Mouse (Mus musculus) liver, adult (tissue): ENCODE measurements around the gene Parn.

Experiments used
- GATA4 ChIP-seq: IDR thresholded peaks from 2 replicates; pipeline ENCODE4 v1.6.1; 2014; ENCODE audit warnings: mild to moderate bottlenecking, low read length; ENCODE audit not compliant: insufficient replicate concordance

Gene Parn

DNA sequence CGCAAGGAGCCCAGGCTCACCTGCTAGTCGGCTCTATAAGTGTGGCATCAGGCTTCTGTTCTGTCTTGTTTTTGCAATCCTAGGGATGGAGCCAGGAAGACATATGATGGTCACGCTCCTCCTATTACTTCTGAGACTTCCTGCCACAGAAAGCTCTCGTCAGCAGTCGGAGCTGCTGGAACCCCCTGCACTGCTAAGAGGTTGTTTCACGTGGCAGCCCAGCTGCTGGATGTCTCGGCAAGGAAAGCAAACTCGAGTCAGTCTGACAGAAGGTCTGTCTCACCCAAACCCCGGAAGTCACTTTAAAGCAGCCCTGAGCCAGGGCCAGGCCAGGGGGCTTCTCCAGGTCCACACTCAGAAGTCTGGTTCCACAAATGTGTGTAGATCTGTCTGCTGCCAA, 82.7 kb downstream of the Parn start:
- no peak for TF ChIP-seq GATA4

DNA sequence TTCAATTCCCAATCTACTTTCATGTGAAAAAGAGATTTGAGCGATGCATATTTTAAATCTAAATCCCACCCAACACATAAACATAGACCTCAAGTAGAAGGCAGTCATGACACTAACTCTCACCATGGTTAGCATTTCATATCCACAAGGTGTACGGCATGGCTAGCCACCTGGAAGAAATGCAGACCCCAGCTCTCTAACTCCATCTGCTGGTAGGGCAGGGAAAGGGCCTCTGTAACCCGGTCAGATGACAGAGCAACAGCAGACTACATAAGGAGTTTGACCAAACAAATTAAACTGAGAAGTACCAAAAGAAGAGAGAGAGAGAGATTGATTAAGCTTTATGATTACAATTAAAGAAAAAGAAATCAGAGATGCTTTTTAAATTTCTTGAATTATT, 87.2 kb downstream of the Parn start:
- no peak for TF ChIP-seq GATA4

DNA sequence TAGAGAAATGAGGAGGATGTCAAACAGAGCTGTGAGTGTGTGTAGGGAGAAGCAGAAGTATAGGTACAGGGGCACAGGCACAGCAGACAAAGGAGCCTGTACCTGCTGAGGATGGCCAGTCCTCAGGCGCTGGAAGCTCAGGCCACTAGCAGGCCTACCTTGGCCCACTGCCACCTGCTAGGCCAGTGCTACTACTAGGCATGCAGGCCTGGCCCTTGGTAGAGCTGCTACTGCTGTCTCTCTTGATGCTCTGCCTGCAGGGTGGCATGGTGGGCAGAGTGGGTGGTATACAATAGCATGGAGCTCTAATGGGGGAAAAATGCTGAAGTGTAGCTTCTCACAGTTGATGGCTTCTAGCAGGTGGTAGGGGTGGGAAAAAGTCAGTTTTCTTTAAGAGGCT, 88.0 kb downstream of the Parn start:
- TF ChIP-seq GATA4, result no peak

DNA sequence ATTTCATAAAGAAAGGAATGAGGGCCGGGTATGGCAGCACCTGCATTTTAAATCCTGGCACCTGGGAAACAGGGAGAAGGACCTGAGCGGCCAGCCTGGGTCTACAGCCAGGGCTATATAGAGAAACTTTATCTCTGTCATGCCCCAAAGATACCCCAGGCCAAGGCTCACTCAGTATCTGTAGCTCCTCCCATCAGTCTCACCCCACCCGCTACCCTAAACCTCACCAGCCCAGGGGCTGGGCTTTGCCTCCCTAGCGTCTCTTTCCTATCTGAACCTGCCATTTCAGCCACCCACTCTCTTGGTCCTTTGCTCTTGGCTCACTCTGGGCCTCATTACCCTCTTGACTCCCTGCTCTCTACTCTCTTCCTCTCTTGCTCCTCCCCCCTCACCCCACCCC, 92.7 kb downstream of the Parn start:
- no peak for TF ChIP-seq GATA4

DNA sequence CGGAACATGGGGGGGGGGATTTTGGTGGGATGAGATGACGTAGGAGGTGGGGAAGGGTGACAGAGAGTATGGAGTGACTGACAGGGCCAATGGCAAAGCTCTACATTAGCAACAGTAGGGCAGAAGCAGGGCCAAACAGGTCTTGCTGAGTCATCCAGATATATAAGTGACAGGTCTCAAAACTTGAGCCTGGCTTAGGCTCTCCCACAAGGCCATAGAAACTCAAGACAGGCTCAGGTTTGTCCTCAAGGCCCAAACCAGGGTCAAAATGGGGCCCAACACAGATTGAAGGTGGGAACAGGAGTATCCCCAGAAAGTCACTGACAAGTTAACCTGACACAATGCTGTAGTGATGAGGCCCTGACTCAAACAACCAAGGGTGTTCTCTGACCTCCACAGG, 99.7 kb downstream of the Parn start:
- TF ChIP-seq GATA4, result no peak

DNA sequence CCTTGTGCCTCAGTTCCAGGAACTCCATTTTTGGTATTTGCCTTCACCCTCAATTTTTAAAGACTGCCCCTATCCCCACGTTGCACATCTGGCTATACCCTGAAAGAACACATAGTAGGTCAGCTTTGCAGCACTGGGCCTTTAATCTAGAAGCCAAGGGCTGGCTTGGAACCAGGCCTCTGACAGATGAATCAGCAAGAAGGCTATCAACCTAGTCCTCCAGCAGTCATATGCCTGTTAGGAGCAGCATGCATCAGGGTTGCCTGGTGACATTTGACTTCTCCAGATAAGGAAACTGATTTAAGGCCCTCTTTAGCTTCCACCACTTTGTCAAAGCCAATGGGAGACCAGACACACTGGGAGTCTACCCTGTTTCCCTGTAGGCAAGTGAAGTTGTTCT, 100.4 kb downstream of the Parn start:
- TF ChIP-seq GATA4, result no peak

DNA sequence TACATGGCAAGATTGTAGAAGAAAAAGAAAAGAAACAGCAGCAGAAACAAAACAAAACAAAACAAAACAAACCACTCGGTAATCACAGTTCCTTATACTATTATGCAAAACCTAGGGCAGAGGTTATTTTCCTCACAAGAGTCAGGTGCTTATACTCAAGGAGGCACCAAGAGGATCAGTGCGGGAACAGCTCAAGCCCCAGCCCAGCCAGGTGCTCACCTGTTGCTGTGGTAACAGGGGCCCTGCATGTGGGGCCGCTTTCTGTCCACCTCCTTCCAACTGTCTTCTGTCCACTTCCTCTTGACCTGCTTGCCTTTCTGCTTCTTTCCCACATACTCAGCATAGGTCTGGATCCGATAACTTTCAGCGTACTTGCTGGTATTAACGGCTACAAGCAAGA, 101.6 kb downstream of the Parn start:
- TF ChIP-seq GATA4, result no peak

DNA sequence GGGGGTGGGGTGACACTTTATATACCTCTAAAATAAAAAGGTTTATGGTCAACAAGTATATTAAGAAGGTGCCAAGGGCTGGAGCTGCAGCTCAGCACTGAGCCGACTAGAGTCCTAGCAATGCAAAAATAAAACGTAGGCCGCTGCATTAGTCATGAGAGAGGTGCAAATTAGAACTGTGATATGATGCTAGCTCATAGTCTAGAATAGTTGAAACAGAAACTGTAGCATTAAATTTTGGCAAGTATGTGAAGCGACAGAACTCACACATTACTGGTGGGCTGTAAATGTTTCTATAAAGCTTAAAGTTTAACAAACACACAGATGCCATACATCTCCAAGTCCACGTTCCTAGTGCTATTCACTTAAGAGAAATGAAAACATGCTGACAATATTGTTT, 102.7 kb downstream of the Parn start:
- TF ChIP-seq GATA4, result no peak

DNA sequence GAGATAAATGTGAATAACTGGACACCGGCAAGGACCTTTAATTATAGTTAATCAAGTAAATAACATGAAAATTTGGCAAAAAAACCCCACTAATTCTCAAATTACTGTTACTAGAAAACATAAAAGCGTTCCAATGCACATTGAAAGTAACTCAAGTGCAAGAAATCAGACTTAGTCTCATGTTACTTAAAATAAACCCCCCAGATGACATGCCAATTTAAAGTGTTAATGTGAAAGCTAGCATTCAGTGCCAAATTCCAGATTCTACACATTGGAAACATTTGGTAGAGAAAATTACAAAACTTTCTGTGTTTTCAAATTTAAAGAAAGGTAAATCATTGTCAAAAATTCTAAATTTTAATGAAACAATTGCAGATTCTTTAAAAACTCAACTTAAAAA, 110.2 kb downstream of the Parn start:
- TF ChIP-seq GATA4, result no peak

DNA sequence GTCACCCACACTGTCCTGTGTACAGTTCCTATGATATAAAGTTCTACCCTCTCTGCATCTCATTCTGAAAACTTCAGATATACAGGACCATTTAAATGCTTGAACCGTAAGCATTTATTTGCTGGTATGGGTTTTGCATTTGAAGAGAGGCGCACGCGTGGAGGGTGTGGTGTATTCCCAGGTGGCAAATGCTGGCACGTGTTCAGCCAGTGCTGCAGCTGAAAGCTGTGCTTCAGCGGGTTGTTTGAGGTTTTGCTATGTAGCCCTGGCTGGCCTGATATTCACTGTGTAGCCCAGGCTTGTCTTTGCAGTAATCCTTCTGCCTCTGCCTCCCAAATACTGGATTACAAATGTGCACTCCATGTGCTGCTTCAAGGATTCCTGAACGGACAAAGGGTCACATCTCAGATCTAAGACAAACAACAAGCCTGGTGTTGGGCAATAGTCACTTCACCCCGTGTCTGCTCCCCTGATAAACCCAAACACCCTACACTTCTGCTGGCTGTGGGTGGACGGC, 111.0 kb downstream of the Parn start:
- TF ChIP-seq GATA4, result no peak

DNA sequence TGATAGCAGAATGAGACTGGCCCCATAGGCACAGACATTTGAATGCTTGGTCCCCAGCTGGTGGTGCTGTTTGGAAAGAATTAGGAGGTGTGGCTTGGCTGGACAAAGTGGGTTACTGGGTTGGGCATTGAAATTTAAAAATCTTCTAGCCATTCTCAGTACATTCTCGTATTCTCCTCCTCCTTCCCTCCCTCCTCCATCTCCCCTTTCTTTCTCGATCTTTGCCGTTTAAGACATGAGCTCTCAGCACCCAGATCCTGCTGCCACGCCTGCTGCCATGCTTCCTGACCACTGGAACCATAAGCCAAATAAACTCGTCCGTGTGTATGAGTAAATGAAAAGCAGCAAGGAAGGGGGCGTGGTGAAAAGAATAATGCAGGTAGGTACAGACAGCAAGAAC, 111.5 kb downstream of the Parn start:
- no peak for TF ChIP-seq GATA4

DNA sequence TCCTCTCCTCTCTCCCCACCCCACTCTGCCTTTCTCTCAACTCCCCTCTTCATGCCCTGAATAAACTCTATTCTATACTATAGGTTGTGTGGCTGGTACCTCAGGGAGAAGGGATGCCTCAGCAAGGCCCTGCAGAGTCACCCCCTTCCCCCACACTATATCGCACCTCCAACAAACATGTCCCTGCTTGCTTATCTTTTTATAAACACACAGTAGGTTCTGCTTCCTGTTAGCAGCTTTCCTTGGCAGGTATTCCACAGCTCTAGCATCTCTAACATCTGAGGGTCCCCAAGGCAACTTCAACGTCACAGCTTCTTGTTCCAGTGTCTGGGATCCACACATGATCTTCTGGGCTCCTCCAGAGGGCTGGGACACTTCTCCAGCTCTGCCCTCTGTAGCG, 117.3 kb downstream of the Parn start:
- no peak for TF ChIP-seq GATA4

DNA sequence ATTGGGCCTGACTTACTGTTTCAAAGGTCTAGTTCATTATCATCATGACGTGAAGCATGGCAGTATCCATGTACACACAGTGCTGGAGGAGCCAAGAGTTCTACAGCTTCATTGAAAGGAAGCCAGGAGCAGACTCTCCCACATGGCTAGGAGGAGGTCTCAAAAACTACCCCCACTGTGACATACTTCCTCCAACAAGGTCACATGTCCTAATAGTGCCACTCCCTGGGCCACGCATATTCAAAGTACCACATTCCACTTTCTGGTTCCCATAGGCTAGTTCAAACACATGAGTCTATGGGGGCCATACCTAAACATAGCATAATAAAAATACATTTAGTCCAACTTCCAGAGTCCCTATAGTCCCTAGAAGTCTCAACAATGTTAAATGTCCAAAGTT, 118.0 kb downstream of the Parn start:
- no peak for TF ChIP-seq GATA4

DNA sequence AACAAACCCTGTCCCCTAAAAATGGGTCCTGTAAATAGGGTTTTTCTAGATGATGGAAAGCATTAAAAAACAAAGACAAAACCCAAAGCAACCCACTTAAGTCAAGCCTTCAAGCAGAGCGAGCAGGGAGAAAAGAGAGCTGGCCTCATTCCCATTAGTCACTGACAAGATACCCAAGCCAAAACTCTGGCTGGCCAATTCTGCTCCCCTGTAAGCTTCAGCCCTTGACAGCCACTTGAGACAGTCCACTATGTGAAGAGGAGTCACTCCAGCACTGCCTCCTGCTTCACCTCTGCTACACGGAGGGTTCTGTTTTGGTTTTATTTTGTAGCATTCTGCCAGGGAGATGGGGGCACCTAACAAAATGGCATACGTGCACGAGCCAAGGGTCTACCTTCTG, 126.2 kb downstream of the Parn start:
- TF ChIP-seq GATA4, result no peak

DNA sequence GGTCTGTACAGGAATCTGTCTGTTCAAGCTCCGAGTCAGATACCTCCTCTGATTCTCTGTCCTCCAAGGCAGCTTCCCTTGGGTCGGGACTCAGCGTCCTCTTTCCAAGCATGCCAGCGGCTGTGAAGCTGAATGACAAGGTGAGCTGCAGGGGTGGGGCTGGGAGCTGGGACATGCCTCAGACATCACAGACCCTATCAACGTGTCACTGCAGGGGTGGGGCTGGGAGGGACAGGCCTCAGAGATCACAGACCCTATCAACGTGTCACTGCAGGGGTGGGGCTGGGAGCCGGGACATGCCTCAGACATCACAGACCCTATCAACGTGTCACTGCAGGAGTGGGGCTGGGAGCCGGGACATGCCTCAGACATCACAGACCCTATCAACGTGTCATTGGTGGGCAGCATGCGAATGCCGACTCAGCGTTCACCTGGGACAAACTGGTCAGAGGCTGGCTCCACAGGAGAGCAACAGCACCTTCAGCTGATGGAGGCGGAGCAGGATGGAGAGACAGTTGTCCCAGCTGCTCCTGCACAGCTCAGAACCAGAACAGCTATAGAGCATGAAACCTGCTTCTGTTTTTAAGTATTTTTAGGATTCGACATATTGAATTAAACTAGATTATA, 126.7 kb downstream of the Parn start:
- no peak for TF ChIP-seq GATA4

DNA sequence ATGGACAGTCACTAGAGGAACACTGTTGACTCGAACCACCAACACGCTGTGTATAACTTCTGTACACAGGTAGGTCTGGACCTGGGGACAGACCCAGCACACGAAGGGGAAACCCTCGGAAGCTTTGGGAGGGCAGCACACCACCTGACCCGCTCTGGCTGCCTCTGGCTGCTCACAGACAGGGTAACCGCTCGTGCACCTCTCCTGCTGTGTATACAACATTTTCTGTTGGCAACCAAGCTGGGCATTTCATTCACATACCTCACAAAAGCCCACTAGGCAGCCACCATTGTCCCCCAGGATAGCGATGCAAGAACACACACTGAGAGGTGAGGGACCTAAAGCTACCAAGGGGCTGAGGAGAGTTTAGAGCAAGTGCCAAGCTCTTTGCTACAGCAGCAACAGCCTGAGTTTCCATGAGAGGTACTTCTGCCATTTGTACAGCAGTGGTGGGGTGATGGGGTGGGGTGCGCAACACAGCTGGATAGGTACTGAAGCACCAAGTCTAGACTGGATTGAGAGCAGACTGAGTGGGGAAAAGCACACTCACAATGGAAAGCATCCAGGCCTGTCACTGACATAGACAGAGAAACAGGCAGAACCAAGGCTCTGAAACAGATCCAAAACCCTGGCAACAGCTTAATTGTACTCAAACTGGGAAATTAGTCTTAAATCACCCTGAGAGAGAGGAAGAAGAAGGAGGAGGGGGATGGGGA, 128.9 kb downstream of the Parn start:
- TF ChIP-seq GATA4, result no peak
